Mouse (Mus musculus) liver, embryonic 15.5 days (tissue): ENCODE results near the gene Samd4b. TPM values are rescaled to one million over a fixed set of nuclear protein-coding genes. Genes with fewer than 3 reads are reported as not detected.
A peak's percentile ranks its signal among the peaks of the same experiment; 100 is the strongest.

Experiments
- ATAC-seq: fragments of 200-750 bp; cut with Nextera tagmentation; 2 replicates; pipeline ENCODE4 v1.8.0; 2017; ENCODE audit warnings: moderate number of reproducible peaks, mild to moderate bottlenecking, moderate library complexity; ENCODE audit not compliant: insufficient read depth
- H3K27ac ChIP-seq: fragments of 300-500 bp; sonication (generic); replicated peaks from 2 replicates; pipeline ENCODE4 v1.5.1; 2015; ENCODE audit warnings: mild to moderate bottlenecking, inconsistent platforms
- H3K27me3 ChIP-seq: fragments of 300-500 bp; sonication (generic); 2 replicates; pipeline ENCODE4 v1.6.1; 2015; ENCODE audit warnings: mild to moderate bottlenecking, inconsistent platforms
- H3K36me3 ChIP-seq: fragments of 300-500 bp; sonication (generic); replicated peaks from 2 replicates; pipeline ENCODE4 v1.6.1; 2015; ENCODE audit warnings: moderate library complexity, mild to moderate bottlenecking, inconsistent platforms
- H3K4me1 ChIP-seq: fragments of 300-500 bp; sonication (generic); replicated peaks from 2 replicates; pipeline ENCODE4 v1.6.1; 2015; ENCODE audit warnings: inconsistent platforms
- H3K4me2 ChIP-seq: fragments of 300-500 bp; sonication (generic); 2 replicates; pipeline ENCODE4 v1.6.1; 2015; ENCODE audit warnings: moderate library complexity, mild to moderate bottlenecking, inconsistent platforms
- H3K4me3 ChIP-seq: fragments of 300-500 bp; sonication (generic); replicated peaks from 2 replicates; pipeline ENCODE4 v1.5.1; 2015; ENCODE audit warnings: mild to moderate bottlenecking, inconsistent platforms
- H3K9ac ChIP-seq: fragments of 300-500 bp; sonication (generic); 2 replicates; pipeline ENCODE4 v1.6.1; 2015; ENCODE audit warnings: moderate library complexity, mild to moderate bottlenecking, inconsistent platforms
- H3K9me3 ChIP-seq: fragments of 300-500 bp; sonication (generic); replicated peaks from 2 replicates; pipeline ENCODE4 v1.6.1; 2016; ENCODE audit warnings: inconsistent platforms
- WGBS: fragments of 180-500 bp; shearing (Covaris S2); methylation state at CpG from one replicate; pipeline ENCODE4 v1.1.7; 2015; ENCODE audit warnings: mixed read lengths; ENCODE audit not compliant: insufficient replicate concordance; 5-methylcytosine and 5-hydroxymethylcytosine counted together
- polyA plus RNA-seq: library from polyadenylated mRNA; unstranded; fragments of >200 nt; fragmentation: Nextera tagmentation; extraction: Ambion mirVana; gene quantifications from 2 replicates; pipeline ENCODE4 v1.2.1, GENCODE M21; 2015

The Samd4b gene
- polyA plus RNA-seq, 1 experiment from 2014 or later = 5.6 TPM

GRCm38 (mm10) chr7:28367663-28368275, 230.2 kb downstream of the Samd4b start:
- no peak overlapping the region for H3K4me2 ChIP-seq
- no peak for ATAC-seq
- H3K27ac ChIP-seq = no peak overlapping the region
- H3K9ac ChIP-seq = no peak overlapping the region
- H3K27me3 ChIP-seq = peaks cover 16% of the 10 kb centered on the region
- no peak overlapping the region for H3K4me3 ChIP-seq
- 76% methylated on average over 16 of the region's 16 CpGs for WGBS
- H3K4me1 ChIP-seq = peaks cover 26% of the 10 kb centered on the region
- no peaks in the 10 kb centered on the region for H3K9me3 ChIP-seq
- H3K36me3 ChIP-seq = 0 out of 2 replicates have a peak, but pooled peaks cover 9% of the 10 kb centered on the region

DNA sequence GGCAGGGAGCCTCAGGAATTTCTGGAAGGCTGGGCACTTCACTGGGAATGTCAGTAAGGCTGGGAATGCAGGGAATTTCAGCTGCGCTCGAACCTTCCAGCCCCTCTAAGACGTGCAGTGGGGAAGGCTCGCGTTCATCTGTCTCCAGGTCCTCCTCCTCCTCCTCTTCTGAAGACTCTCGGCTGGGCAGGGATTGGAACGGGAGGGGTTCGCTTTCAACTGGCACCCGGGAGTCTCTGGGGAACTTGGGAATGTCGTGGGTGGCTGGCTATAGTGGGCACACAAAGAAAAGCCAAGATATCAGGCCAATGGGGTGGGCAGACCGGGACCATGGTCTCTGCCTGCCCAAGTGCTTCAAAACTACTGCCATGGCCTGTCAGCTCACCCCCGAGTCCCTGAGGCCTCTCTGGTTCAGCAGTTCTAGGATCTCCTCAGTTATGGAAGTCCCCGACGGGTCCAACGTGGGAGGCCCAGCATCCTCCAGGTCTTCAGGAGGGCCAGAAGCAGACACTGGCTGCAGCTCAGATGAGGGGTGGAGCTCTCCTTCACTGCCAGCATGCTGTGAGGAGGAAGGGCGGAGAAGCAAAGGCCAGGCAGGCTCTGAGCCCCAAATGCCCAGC, 235.4 kb downstream of the Samd4b start:
- Histone ChIP-seq H3K27me3 (no peaks in the 10 kb centered on the region), H3K27ac (no peak overlapping the region), H3K9ac (no peak overlapping the region), H3K4me3 (no peak overlapping the region), H3K9me3 (no peaks in the 10 kb centered on the region), H3K4me2 (no peak overlapping the region), H3K36me3 (peaks cover 17% of the 10 kb centered on the region; the same call in 1 of the 2 replicates), H3K4me1 (peaks cover 10% of the 10 kb centered on the region; the same call in 1 of the 2 replicates)
- no peak for ATAC-seq
- 75% methylated on average over 16 of the region's 16 CpGs for WGBS

- no peak overlapping the region for H3K27ac ChIP-seq
- no peak overlapping the region for H3K9ac ChIP-seq
- WGBS = 73% methylated on average over 20 of the region's 20 CpGs
- no peaks in the 10 kb centered on the region for H3K9me3 ChIP-seq
- H3K4me2 ChIP-seq = no peak overlapping the region
- H3K27me3 ChIP-seq = no peaks in the 10 kb centered on the region
- H3K4me3 ChIP-seq = no peak overlapping the region
- peaks cover 15% of the 10 kb centered on the region; the same call in 1 of the 2 replicates for H3K36me3 ChIP-seq
- no peak for ATAC-seq
- H3K4me1 ChIP-seq = peaks cover 18% of the 10 kb centered on the region
These were observed 236.2 kb downstream of the Samd4b start for GRCm38 (mm10) chr7:28361647-28362341.

DNA sequence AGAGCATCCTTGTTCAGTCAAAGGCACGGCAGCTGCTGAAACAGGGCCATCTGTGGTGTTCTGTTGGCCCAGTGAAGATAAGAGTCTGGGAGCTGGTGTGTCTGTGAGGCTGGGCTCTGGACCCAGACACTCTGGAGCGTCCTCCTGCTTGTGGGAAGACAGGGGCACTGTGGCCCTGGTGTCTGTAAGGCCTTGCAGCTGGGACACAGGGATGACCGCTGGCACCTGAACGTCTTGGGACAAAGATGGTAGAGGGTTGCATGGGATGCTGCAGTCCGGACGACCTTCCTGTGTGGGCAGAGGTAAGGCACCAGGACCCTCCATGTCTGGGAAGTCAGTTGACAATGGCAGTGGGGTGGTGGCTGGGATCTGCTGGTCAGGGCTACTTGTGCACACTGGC, 237.7 kb downstream of the Samd4b start:
- no peak overlapping the region for H3K9ac ChIP-seq
- peaks cover 21% of the 10 kb centered on the region for H3K4me1 ChIP-seq
- no peak overlapping the region for H3K27ac ChIP-seq
- peaks cover 13% of the 10 kb centered on the region; the same call in 1 of the 2 replicates for H3K36me3 ChIP-seq
- no peak for ATAC-seq
- WGBS = 72% methylated on average over 6 of the region's 6 CpGs
- no peak overlapping the region for H3K4me3 ChIP-seq
- H3K27me3 ChIP-seq = no peaks in the 10 kb centered on the region
- no peaks in the 10 kb centered on the region for H3K9me3 ChIP-seq
- H3K4me2 ChIP-seq = no peak overlapping the region

- Histone ChIP-seq H3K4me2 (no peak overlapping the region), H3K4me3 (no peak overlapping the region), H3K36me3 (peaks cover 13% of the 10 kb centered on the region; the same call in 1 of the 2 replicates), H3K9me3 (no peaks in the 10 kb centered on the region), H3K27ac (no peak overlapping the region), H3K9ac (no peak overlapping the region), H3K27me3 (no peaks in the 10 kb centered on the region), H3K4me1 (peaks cover 21% of the 10 kb centered on the region)
- 65% methylated on average over 10 of the region's 10 CpGs for WGBS
- ATAC-seq = no peak
These were observed 238.1 kb downstream of the Samd4b start for GRCm38 (mm10) chr7:28359854-28360253.

DNA sequence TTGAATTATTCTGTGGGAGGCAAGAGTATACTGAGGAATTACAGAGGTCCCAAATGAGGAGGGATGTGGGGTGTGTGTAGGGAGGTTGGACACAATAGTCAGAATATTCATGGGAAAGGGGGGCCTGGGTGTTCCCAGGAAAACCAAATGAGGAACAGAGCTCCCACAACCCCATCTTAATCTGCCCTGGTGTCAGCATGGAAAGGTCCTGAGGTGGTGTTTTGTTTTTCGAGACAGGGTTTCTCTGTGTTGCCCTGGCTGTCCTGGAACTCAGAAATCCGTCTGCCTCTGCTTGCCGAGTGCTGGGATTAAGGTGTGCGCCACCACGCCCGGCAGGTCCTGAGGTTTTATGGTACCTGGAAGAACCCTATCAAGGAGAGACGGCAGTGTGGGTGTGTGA, 239.5 kb downstream of the Samd4b start:
- peaks cover 21% of the 10 kb centered on the region for H3K36me3 ChIP-seq
- no peaks in the 10 kb centered on the region for H3K27me3 ChIP-seq
- no peaks in the 10 kb centered on the region for H3K9me3 ChIP-seq
- peak overlapping the region; percentile 45; the same call in 1 of the 2 replicates for H3K27ac ChIP-seq
- 0 out of 2 replicates have a peak overlapping the region, but pooled peaks have one; percentile 8 for H3K4me2 ChIP-seq
- no peak overlapping the region for H3K9ac ChIP-seq
- peaks cover 21% of the 10 kb centered on the region for H3K4me1 ChIP-seq
- no peak for ATAC-seq
- WGBS = 53% methylated on average over 7 of the region's 7 CpGs
- H3K4me3 ChIP-seq = no peak overlapping the region

GRCm38 (mm10) chr7:28357984-28358383, 240.0 kb downstream of the Samd4b start:
- peaks cover 26% of the 10 kb centered on the region for H3K36me3 ChIP-seq
- H3K27me3 ChIP-seq = no peaks in the 10 kb centered on the region
- peak overlapping the region; percentile 45; the same call in 1 of the 2 replicates for H3K27ac ChIP-seq
- peak overlapping the region; percentile 8; the same call in 1 of the 2 replicates for H3K4me2 ChIP-seq
- no peaks in the 10 kb centered on the region for H3K9me3 ChIP-seq
- H3K4me1 ChIP-seq = peaks cover 21% of the 10 kb centered on the region
- peak; percentile 45; the same call in 1 of the 2 replicates for ATAC-seq
- no peak overlapping the region for H3K4me3 ChIP-seq
- 14% methylated on average over 5 of the region's 5 CpGs for WGBS
- H3K9ac ChIP-seq = no peak overlapping the region

GRCm38 (mm10) chr7:28356981-28357380, 241.0 kb downstream of the Samd4b start:
- no peak for ATAC-seq
- no peak overlapping the region for H3K4me2 ChIP-seq
- peaks cover 33% of the 10 kb centered on the region for H3K36me3 ChIP-seq
- H3K27me3 ChIP-seq = no peaks in the 10 kb centered on the region
- H3K4me1 ChIP-seq = peaks cover 24% of the 10 kb centered on the region
- H3K9me3 ChIP-seq = no peaks in the 10 kb centered on the region
- no peak overlapping the region for H3K9ac ChIP-seq
- 0 out of 2 replicates have a peak overlapping the region, but pooled peaks have one; percentile 45 for H3K27ac ChIP-seq
- no peak overlapping the region for H3K4me3 ChIP-seq
- 24% methylated on average over 5 of the region's 5 CpGs for WGBS

GRCm38 (mm10) chr7:28355221-28355620, 242.7 kb downstream of the Samd4b start:
- 62% methylated on average over 3 of the region's 3 CpGs for WGBS
- peaks cover 34% of the 10 kb centered on the region for H3K4me1 ChIP-seq

GRCm38 (mm10) chr7:28354596-28354995, 243.3 kb downstream of the Samd4b start:
- no peak for ATAC-seq
- no peak overlapping the region for H3K4me2 ChIP-seq
- no peaks in the 10 kb centered on the region for H3K9me3 ChIP-seq
- H3K27ac ChIP-seq = 0 out of 2 replicates have a peak overlapping the region, but pooled peaks have one; percentile 3
- H3K4me3 ChIP-seq = no peak overlapping the region
- no peaks in the 10 kb centered on the region for H3K27me3 ChIP-seq
- 83% methylated on average over 3 of the region's 3 CpGs for WGBS
- H3K4me1 ChIP-seq = peaks cover 40% of the 10 kb centered on the region
- peaks cover 33% of the 10 kb centered on the region for H3K36me3 ChIP-seq
- H3K9ac ChIP-seq = no peak overlapping the region

More at GRCm38 (mm10) chr7:28355221-28355620, 242.7 kb downstream of the Samd4b start:
- H3K9me3 ChIP-seq = no peaks in the 10 kb centered on the region
- no peaks in the 10 kb centered on the region for H3K27me3 ChIP-seq
- H3K4me2 ChIP-seq = no peak overlapping the region
- no peak overlapping the region for H3K9ac ChIP-seq
- H3K4me3 ChIP-seq = no peak overlapping the region
- H3K27ac ChIP-seq = no peak overlapping the region
- H3K36me3 ChIP-seq = peaks cover 36% of the 10 kb centered on the region
- no peak for ATAC-seq

DNA sequence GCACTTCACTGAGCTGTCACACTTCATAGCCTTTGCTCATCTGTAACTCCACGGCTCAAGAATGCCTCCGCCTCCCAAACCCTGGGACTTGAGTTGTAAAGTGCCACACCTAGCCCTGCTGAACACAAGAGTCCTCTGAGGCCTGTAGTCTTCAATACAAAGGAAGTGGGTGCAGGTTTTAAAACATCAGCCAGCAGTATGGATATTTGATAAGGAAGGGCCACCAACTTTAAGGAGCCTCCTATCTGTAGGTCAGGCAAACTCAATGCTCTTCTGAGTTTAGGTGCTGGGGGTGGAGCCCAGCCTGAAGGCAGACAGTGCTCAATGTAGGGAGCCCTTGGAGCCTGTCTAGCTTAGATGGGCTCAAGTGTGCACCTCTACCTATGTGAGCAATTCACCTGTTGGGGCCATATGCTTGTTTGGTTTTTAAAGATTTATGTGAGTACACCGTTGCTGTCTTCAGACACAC, 243.8 kb downstream of the Samd4b start:
- H3K36me3 ChIP-seq = peaks cover 33% of the 10 kb centered on the region
- WGBS = 69% methylated on average over 3 of the region's 3 CpGs
- no peaks in the 10 kb centered on the region for H3K9me3 ChIP-seq
- H3K9ac ChIP-seq = no peak overlapping the region
- ATAC-seq = no peak
- no peak overlapping the region for H3K4me2 ChIP-seq
- 0 out of 2 replicates have a peak overlapping the region, but pooled peaks have one; percentile 3 for H3K27ac ChIP-seq
- no peaks in the 10 kb centered on the region for H3K27me3 ChIP-seq
- H3K4me1 ChIP-seq = peaks cover 45% of the 10 kb centered on the region
- no peak overlapping the region for H3K4me3 ChIP-seq
